Mouse (Mus musculus) testis, adult 2 months (tissue): ENCODE results near the gene Gm20388. TPM values are rescaled to one million over a fixed set of nuclear protein-coding genes. Genes with fewer than 3 reads are reported as not detected.

Experiments used
- H3K27ac ChIP-seq: fragments of 200-500 bp; 2 replicates; pipeline ENCODE4 v1.5.1; 2012; ENCODE audit warnings: low read depth, low read length; ENCODE audit not compliant: control insufficient read depth, insufficient read depth
- H3K27me3 ChIP-seq: fragments of 200-500 bp; 2 replicates; pipeline ENCODE4 v1.6.1; 2012; ENCODE audit warnings: mild to moderate bottlenecking, low read length, moderate library complexity; ENCODE audit not compliant: control insufficient read depth, insufficient read depth
- H3K36me3 ChIP-seq: fragments of 200-500 bp; 2 replicates; pipeline ENCODE4 v1.6.1; 2012; ENCODE audit warnings: mild to moderate bottlenecking, low read length; ENCODE audit not compliant: control insufficient read depth, insufficient read depth
- H3K4me1 ChIP-seq: fragments of 200-500 bp; 2 replicates; pipeline ENCODE4 v1.6.1; 2012; ENCODE audit warnings: low read length; ENCODE audit not compliant: control insufficient read depth, insufficient read depth
- H3K4me3 ChIP-seq: fragments of 200-500 bp; 2 replicates; pipeline ENCODE4 v1.5.1; 2012; ENCODE audit warnings: low read depth, mild to moderate bottlenecking, low read length, moderate library complexity, mixed read lengths; ENCODE audit not compliant: control insufficient read depth
- CTCF ChIP-seq: fragments of 200-500 bp; IDR thresholded peaks from 2 replicates; pipeline ENCODE4 v1.5.1; 2012; ENCODE audit warnings: low read depth, mild to moderate bottlenecking, inconsistent platforms, low read length, moderate library complexity; ENCODE audit not compliant: control insufficient read depth, insufficient read depth, insufficient replicate concordance
- POLR2A ChIP-seq: fragments of 200-500 bp; IDR thresholded peaks from 2 replicates; pipeline ENCODE4 v1.6.1; 2012; ENCODE audit warnings: low read depth, mild to moderate bottlenecking, inconsistent platforms, low read length, moderate library complexity; ENCODE audit not compliant: control insufficient read depth
- polyA plus RNA-seq: library from polyadenylated mRNA; depleted of rRNA; stranded (reverse); fragments of >200 nt; gene quantifications from 2 replicates; pipeline ENCODE4 v1.2.3, GENCODE M21; 2012

The Gm20388 gene
- polyA plus RNA-seq, 1 experiment: 5.6 TPM

- Histone ChIP-seq H3K27me3 (no peaks in the 10 kb centered on the region), H3K27ac (no peak overlapping the region), H3K4me3 (no peak overlapping the region), H3K36me3 (no peaks in the 10 kb centered on the region), H3K4me1 (no peaks in the 10 kb centered on the region)
- TF ChIP-seq CTCF (no peak), POLR2A (no peak)
Observed at GRCm38 (mm10) chr8:124328259-124328658, 4417.6 kb downstream of the Gm20388 start.

- Histone ChIP-seq H3K27ac (no peak overlapping the region), H3K4me3 (no peak overlapping the region)
Observed at GRCm38 (mm10) chr8:124329690-124330089, 4419.0 kb downstream of the Gm20388 start.

GRCm38 (mm10) chr8:124330433-124330832 is 4419.8 kb downstream of the Gm20388 start:
- no peaks in the 10 kb centered on the region for H3K4me1 ChIP-seq
- no peak overlapping the region for H3K27ac ChIP-seq
- no peak overlapping the region for H3K4me3 ChIP-seq
- TF ChIP-seq POLR2A: no peak
- no peak for TF ChIP-seq CTCF
- no peaks in the 10 kb centered on the region for H3K27me3 ChIP-seq
- no peaks in the 10 kb centered on the region for H3K36me3 ChIP-seq

More at GRCm38 (mm10) chr8:124329690-124330089, 4419.0 kb downstream of the Gm20388 start:
- no peaks in the 10 kb centered on the region for H3K36me3 ChIP-seq
- no peaks in the 10 kb centered on the region for H3K4me1 ChIP-seq
- TF ChIP-seq CTCF (no peak), POLR2A (no peak)
- H3K27me3 ChIP-seq: no peaks in the 10 kb centered on the region

GRCm38 (mm10) chr8:124331094-124331493 is 4420.5 kb downstream of the Gm20388 start:
- Histone ChIP-seq H3K27me3 (no peaks in the 10 kb centered on the region), H3K4me1 (no peaks in the 10 kb centered on the region), H3K36me3 (no peaks in the 10 kb centered on the region), H3K4me3 (no peak overlapping the region), H3K27ac (no peak overlapping the region)
- TF ChIP-seq POLR2A: no peak
- no peak for TF ChIP-seq CTCF

GRCm38 (mm10) chr8:124331706-124332105 is 4421.1 kb downstream of the Gm20388 start:
- TF ChIP-seq CTCF: no peak
- no peak for TF ChIP-seq POLR2A
- Histone ChIP-seq H3K27me3 (no peaks in the 10 kb centered on the region), H3K36me3 (no peaks in the 10 kb centered on the region), H3K4me3 (no peak overlapping the region), H3K4me1 (no peaks in the 10 kb centered on the region), H3K27ac (no peak overlapping the region)

GRCm38 (mm10) chr8:124336302-124336701 is 4425.7 kb downstream of the Gm20388 start:
- Histone ChIP-seq H3K27me3 (no peaks in the 10 kb centered on the region), H3K27ac (no peak overlapping the region), H3K36me3 (no peaks in the 10 kb centered on the region), H3K4me3 (no peak overlapping the region), H3K4me1 (no peaks in the 10 kb centered on the region)
- TF ChIP-seq POLR2A (no peak), CTCF (no peak)

GRCm38 (mm10) chr8:124339742-124340141 is 4429.1 kb downstream of the Gm20388 start:
- no peaks in the 10 kb centered on the region for H3K27me3 ChIP-seq
- no peaks in the 10 kb centered on the region for H3K4me1 ChIP-seq
- no peak overlapping the region for H3K4me3 ChIP-seq
- no peak for TF ChIP-seq CTCF
- no peak for TF ChIP-seq POLR2A
- H3K36me3 ChIP-seq: no peaks in the 10 kb centered on the region
- no peak overlapping the region for H3K27ac ChIP-seq

- H3K27ac ChIP-seq: no peak overlapping the region
- H3K4me3 ChIP-seq: no peak overlapping the region
- no peaks in the 10 kb centered on the region for H3K4me1 ChIP-seq
- H3K27me3 ChIP-seq: no peaks in the 10 kb centered on the region
- TF ChIP-seq CTCF (no peak), POLR2A (no peak)
- H3K36me3 ChIP-seq: no peaks in the 10 kb centered on the region
Observed at GRCm38 (mm10) chr8:124340360-124341068, 4429.9 kb downstream of the Gm20388 start.
